Mouse (Mus musculus): ENCODE results near the gene Slc38a6.

Gene Slc38a6

GRCm38 (mm10) chr12:73324742-73325141 lies 38.2 kb downstream of the Slc38a6 start:
- no peak for DNase-seq

GRCm38 (mm10) chr12:73325181-73325580 lies 38.6 kb downstream of the Slc38a6 start:
- no peak for DNase-seq

- DNase-seq: no peak
Observed at GRCm38 (mm10) chr12:73325617-73326016, 39.0 kb downstream of the Slc38a6 start.

- DNase-seq: no peak
Observed at GRCm38 (mm10) chr12:73327381-73327780, 40.8 kb downstream of the Slc38a6 start.

GRCm38 (mm10) chr12:73328448-73329167 lies 42.0 kb downstream of the Slc38a6 start:
- no peak for DNase-seq

- no peak for DNase-seq
Observed at GRCm38 (mm10) chr12:73330236-73330635, 43.7 kb downstream of the Slc38a6 start.

- no peak for DNase-seq
Observed at GRCm38 (mm10) chr12:73332701-73333100, 46.1 kb downstream of the Slc38a6 start.

- no peak for DNase-seq
Observed at GRCm38 (mm10) chr12:73334051-73334551, 47.5 kb downstream of the Slc38a6 start.

GRCm38 (mm10) chr12:73337127-73337526 lies 50.5 kb downstream of the Slc38a6 start:
- no peak for DNase-seq

- no peak for DNase-seq
Observed at GRCm38 (mm10) chr12:73340642-73341293, 54.2 kb downstream of the Slc38a6 start.

GRCm38 (mm10) chr12:73341703-73342663 lies 55.4 kb downstream of the Slc38a6 start:
- no peak for DNase-seq

GRCm38 (mm10) chr12:73344300-73344699 lies 57.7 kb downstream of the Slc38a6 start:
- DNase-seq: no peak

- DNase-seq: no peak
Observed at GRCm38 (mm10) chr12:73345157-73345556, 58.6 kb downstream of the Slc38a6 start.

- no peak for DNase-seq
Observed at GRCm38 (mm10) chr12:73347202-73347601, 60.6 kb downstream of the Slc38a6 start.

- no peak for DNase-seq
Observed at GRCm38 (mm10) chr12:73350466-73350865, 63.9 kb downstream of the Slc38a6 start.

- DNase-seq: no peak
Observed at GRCm38 (mm10) chr12:73350982-73351381, 64.4 kb downstream of the Slc38a6 start.

GRCm38 (mm10) chr12:73351746-73352145 lies 65.2 kb downstream of the Slc38a6 start:
- DNase-seq: no peak

GRCm38 (mm10) chr12:73353362-73353761 lies 66.8 kb downstream of the Slc38a6 start:
- DNase-seq: no peak

- DNase-seq: no peak
Observed at GRCm38 (mm10) chr12:73354521-73354920, 67.9 kb downstream of the Slc38a6 start.

- no peak for DNase-seq
Observed at GRCm38 (mm10) chr12:73355084-73355775, 68.7 kb downstream of the Slc38a6 start.

- no peak for DNase-seq
Observed at GRCm38 (mm10) chr12:73356696-73357095, 70.1 kb downstream of the Slc38a6 start.

- DNase-seq: no peak
Observed at GRCm38 (mm10) chr12:73357311-73357710, 70.7 kb downstream of the Slc38a6 start.
